Mouse (Mus musculus): ENCODE results near the gene Pnrc1. TPM values are rescaled to one million over a fixed set of nuclear protein-coding genes. Genes with fewer than 3 reads are reported as not detected.
"Not testable (repeated sequence)": the region's sequence is repeated elsewhere in the genome, so short reads cannot be mapped to it uniquely, and the experiment has no call there.

Gene Pnrc1
- polyA plus RNA-seq (2016; fragmentation: Nextera tagmentation; extraction: Ambion mirVana), result 42.6 and 49.5 TPM in 2 replicates

- no peaks in the 10 kb centered on the region for H3K9me3 ChIP-seq (replicated peaks)
- WGBS (ENCODE audit: insufficient replicate concordance), result 51% methylated on average over 3 of the region's 3 CpGs
- ATAC-seq, result no peak
- H3K36me3 ChIP-seq, result no peaks in the 10 kb centered on the region
- no peak within 1 kb of the TSS for H3K4me3 ChIP-seq
- H3K4me2 ChIP-seq, result no peak within 1 kb of the TSS
- no peak within 1 kb of the TSS for H3K9ac ChIP-seq
- H3K4me1 ChIP-seq, result peaks cover 4% of the 10 kb centered on the region; the same call in 1 of the 2 replicates
- no peak within 1 kb of the TSS for H3K27ac ChIP-seq
- H3K27me3 ChIP-seq (replicated peaks), result 0 out of 2 replicates have a peak, but pooled peaks cover 11% of the 10 kb centered on the region
Observed at GRCm38 (mm10) chr4:33290002-33290401, at the start of gene Pnrc1. Gene Pnrc1 (minus strand): TSS chr4:33290163.

GRCm38 (mm10) chr4:33337999-33338398, 48.0 kb upstream of the Pnrc1 start:
- Histone ChIP-seq H3K9ac (no peak overlapping the region), H3K27me3 (replicated peaks) (no peaks in the 10 kb centered on the region), H3K4me1 (peaks cover 11% of the 10 kb centered on the region), H3K9me3 (replicated peaks) (no peaks in the 10 kb centered on the region), H3K27ac (peak overlapping the region; percentile 79), H3K4me3 (no peak overlapping the region), H3K4me2 (no peak overlapping the region), H3K36me3 (peaks cover 76% of the 10 kb centered on the region)
- WGBS (ENCODE audit: insufficient replicate concordance), result 87% methylated on average over 1 of the region's 1 CpGs
- ATAC-seq, result peak; percentile 84

GRCm38 (mm10) chr4:33332956-33333455, 43.0 kb upstream of the Pnrc1 start:
- Histone ChIP-seq H3K4me2 (no peak overlapping the region), H3K4me3 (no peak overlapping the region), H3K27ac (no peak overlapping the region), H3K9me3 (replicated peaks) (no peaks in the 10 kb centered on the region), H3K9ac (no peak overlapping the region), H3K27me3 (replicated peaks) (no peaks in the 10 kb centered on the region), H3K4me1 (peaks cover 10% of the 10 kb centered on the region), H3K36me3 (peaks cover 76% of the 10 kb centered on the region)
- 93% methylated on average over 1 of the region's 1 CpGs for WGBS (ENCODE audit: insufficient replicate concordance)
- ATAC-seq, result no peak

GRCm38 (mm10) chr4:33331147-33331546, 41.2 kb upstream of the Pnrc1 start:
- Histone ChIP-seq H3K9me3 (replicated peaks) (no peaks in the 10 kb centered on the region), H3K9ac (no peak overlapping the region), H3K4me2 (no peak overlapping the region), H3K27ac (peak overlapping the region; percentile 37; the same call in 1 of the 2 replicates), H3K36me3 (peaks cover 78% of the 10 kb centered on the region), H3K27me3 (replicated peaks) (no peaks in the 10 kb centered on the region), H3K4me1 (peaks cover 6% of the 10 kb centered on the region), H3K4me3 (no peak overlapping the region)
- WGBS (ENCODE audit: insufficient replicate concordance), result 54% methylated on average over 4 of the region's 4 CpGs
- ATAC-seq, result no peak

GRCm38 (mm10) chr4:33315840-33316239, 25.9 kb upstream of the Pnrc1 start:
- ATAC-seq, result no peak
- no peak overlapping the region for H3K9ac ChIP-seq
- 62% methylated on average over 5 of the region's 5 CpGs for WGBS (ENCODE audit: insufficient replicate concordance)
- H3K27me3 ChIP-seq (replicated peaks), result no peaks in the 10 kb centered on the region
- H3K4me1 ChIP-seq, result peaks cover 37% of the 10 kb centered on the region
- H3K9me3 ChIP-seq (replicated peaks), result no peaks in the 10 kb centered on the region
- no peak overlapping the region for H3K27ac ChIP-seq
- H3K4me2 ChIP-seq, result no peak overlapping the region
- H3K36me3 ChIP-seq, result peaks cover 12% of the 10 kb centered on the region
- H3K4me3 ChIP-seq, result no peak overlapping the region

- not testable (repeated sequence) for H3K9ac ChIP-seq; H3K4me3 ChIP-seq; H3K9me3 ChIP-seq (replicated peaks); H3K4me2 ChIP-seq; ATAC-seq; H3K27ac ChIP-seq; H3K36me3 ChIP-seq; H3K27me3 ChIP-seq (replicated peaks)
- WGBS (ENCODE audit: insufficient replicate concordance), result 92% methylated on average over 7 of the region's 8 CpGs
- peaks cover 44% of the 10 kb centered on the region for H3K4me1 ChIP-seq
Observed at GRCm38 (mm10) chr4:33314150-33314549, 24.2 kb upstream of the Pnrc1 start.

DNA sequence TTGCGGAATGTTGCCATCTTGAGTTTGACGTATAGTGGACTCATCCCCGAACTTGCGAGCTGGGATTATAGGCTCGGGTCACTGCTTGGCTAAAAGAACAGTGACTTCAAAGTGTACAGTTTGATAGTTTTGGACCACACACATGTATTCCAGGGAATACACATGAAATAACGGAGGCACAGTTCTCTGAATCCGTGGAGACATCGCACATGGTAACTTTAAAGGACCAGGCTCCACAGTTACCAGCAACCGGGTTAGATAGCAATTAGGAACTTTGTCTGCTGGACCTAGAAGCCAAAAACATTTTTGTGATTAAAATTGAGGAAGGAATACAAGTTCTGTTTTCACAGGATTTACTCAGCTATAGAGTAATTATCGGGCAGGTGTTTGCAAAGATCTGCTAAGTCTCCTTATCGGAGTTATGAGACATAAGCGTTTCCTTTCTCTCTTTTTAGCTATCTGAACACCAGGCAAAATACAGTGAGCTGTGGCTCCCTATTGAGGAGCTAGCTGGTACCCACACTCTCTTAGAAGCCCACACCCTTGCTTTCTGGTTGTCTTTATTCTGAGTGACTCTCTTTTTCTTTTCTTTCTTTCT, 21.0 kb upstream of the Pnrc1 start:
- peaks cover 35% of the 10 kb centered on the region for H3K4me1 ChIP-seq
- peak overlapping the region; percentile 90 for H3K9ac ChIP-seq
- H3K27ac ChIP-seq, result peak overlapping the region; percentile 78
- peak overlapping the region; percentile 99 for H3K4me3 ChIP-seq
- no peaks in the 10 kb centered on the region for H3K9me3 ChIP-seq (replicated peaks)
- H3K4me2 ChIP-seq, result peak overlapping the region; percentile 86
- H3K36me3 ChIP-seq, result 0 out of 2 replicates have a peak, but pooled peaks cover 6% of the 10 kb centered on the region
- H3K27me3 ChIP-seq (replicated peaks), result no peaks in the 10 kb centered on the region
- ATAC-seq, result no peak
- 7% methylated on average over 12 of the region's 12 CpGs for WGBS (ENCODE audit: insufficient replicate concordance)

DNA sequence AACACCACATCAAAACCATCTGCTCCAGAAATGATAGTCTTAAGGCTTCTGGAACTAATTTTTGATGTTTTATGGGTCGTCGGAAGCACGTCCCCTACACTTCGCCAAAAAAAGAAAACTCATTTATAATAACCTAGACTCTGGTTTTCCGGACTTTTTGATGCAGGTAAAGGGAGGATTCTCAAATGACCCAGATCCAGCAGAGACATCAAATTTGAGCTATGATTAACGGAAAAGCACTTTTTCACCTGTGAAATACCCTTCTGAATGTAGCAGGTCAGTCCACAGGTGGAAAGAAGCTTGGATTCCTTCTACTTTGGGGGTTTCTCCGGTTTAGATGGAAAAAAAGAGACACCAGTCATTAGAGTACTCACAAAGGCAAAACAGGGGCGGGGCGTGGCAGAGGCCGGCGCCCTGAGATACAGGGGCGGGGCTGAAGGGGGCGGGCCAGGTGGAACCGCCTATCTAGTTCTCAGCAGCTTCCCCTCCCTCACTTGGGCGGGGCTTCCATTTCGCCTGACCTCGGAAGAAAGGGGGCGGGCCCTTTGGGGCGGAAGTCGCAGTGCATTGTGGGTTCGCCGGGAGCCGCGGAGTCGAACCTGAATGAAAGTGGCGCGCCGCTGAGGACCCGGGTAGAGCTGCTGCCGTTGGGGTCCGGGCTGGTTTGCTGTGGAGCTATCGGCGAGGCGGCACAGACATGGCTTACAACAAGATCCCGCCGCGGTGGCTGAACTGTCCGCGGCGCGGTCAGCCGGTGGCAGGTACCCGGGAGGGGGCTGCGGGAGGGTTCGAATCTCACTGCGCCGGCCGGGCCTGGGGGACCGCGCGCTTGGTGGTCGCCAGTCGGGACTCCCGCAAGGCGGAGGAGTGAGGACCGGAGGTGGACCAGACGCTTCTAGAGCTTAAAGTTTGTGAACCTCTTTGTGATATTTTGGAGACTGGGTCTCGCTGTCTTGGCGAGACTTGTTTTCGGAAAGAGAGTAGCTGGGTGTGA, 20.1 kb upstream of the Pnrc1 start, which contains the start of gene Rngtt:
Rngtt (plus strand) TSS at position 548 of the 994 bp plus-strand sequence.
- H3K4me1 ChIP-seq, result peaks cover 32% of the 10 kb centered on the region
- WGBS (ENCODE audit: insufficient replicate concordance), result 3% methylated on average over 60 of the region's 60 CpGs
- peak within 1 kb of the TSS; percentile 78 for H3K27ac ChIP-seq
- peak; percentile 93 for ATAC-seq
- H3K4me3 ChIP-seq, result peak within 1 kb of the TSS; percentile 99
- 0 out of 2 replicates have a peak, but pooled peaks cover 6% of the 10 kb centered on the region for H3K36me3 ChIP-seq
- no peaks in the 10 kb centered on the region for H3K27me3 ChIP-seq (replicated peaks)
- H3K9ac ChIP-seq, result peak within 1 kb of the TSS; percentile 90
- H3K4me2 ChIP-seq, result peak within 1 kb of the TSS; percentile 86
- H3K9me3 ChIP-seq (replicated peaks), result no peaks in the 10 kb centered on the region

- no peak for ATAC-seq
- Histone ChIP-seq H3K27ac (no peak overlapping the region), H3K27me3 (replicated peaks) (no peaks in the 10 kb centered on the region), H3K9ac (no peak overlapping the region), H3K4me2 (no peak overlapping the region), H3K4me3 (no peak overlapping the region), H3K4me1 (peaks cover 23% of the 10 kb centered on the region), H3K9me3 (replicated peaks) (no peaks in the 10 kb centered on the region), H3K36me3 (0 out of 2 replicates have a peak, but pooled peaks cover under 1% of the 10 kb centered on the region)
- WGBS (ENCODE audit: insufficient replicate concordance), result 58% methylated on average over 4 of the region's 4 CpGs
Observed at GRCm38 (mm10) chr4:33307146-33307545, 17.2 kb upstream of the Pnrc1 start.

DNA sequence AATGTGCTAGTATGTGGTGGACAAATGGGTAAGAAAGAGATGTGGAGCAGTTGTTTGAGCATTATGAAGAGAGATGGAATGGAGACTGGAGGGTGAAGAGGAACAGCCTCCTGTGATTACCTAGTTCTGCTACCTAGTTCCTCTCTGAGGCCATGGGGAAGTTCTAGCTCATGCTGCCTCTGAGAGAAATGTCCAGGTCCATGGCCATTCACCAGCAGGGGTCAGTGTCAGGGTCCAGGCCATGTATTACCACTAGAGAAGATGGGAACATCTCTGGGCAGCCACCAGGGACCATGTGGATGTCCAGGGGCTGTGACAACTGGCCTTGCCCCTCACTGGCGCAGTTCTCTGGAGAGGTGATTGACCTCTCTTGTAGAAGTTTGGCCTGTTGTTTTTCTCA, 13.1 kb upstream of the Pnrc1 start:
- H3K9ac ChIP-seq, result no peak overlapping the region
- no peak overlapping the region for H3K27ac ChIP-seq

DNA sequence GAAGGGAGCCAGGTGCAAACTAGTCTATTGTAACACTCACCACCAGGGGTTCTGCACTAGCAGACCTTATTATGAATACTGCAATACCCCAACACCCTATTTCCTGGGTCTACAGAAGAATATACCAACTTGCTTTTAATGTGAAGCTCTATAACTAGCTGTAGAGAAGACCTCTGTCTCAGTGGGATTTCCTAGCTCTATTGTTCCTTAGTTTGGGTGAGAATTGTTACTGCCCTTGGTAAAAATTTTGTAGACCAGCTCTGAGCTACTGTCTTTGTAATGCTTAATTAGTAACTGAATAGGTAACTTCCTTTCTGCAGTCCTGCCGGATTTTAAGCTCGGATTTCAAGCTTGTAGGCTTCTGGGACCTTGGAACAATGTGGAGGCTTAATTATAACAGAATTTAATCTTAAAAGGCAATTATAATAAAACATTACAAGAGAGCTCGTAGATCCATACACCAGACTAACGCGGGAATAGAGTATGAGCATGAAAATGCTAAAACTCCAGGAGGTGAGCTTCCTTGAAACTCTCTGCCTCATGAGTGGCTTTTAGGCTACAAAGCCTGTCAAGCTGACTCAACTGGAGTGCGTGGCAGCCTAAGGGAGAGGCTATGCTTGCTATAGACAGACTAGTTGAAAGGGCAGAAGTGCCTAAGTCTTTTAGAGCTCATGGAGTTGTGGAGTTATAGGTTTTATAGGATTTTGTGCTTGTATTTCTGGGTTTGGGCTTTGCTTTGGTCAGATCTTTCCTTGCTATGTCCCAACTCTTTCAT, 11.1 kb upstream of the Pnrc1 start:
- H3K4me3 ChIP-seq; H3K27ac ChIP-seq; H3K27me3 ChIP-seq (replicated peaks); H3K4me2 ChIP-seq; H3K36me3 ChIP-seq; H3K9ac ChIP-seq; H3K9me3 ChIP-seq (replicated peaks); ATAC-seq; H3K4me1 ChIP-seq: not testable (repeated sequence)
- 76% methylated on average over 6 of the region's 6 CpGs for WGBS (ENCODE audit: insufficient replicate concordance)

More for the DNA sequence above, 13.1 kb upstream of the Pnrc1 start:
- Histone ChIP-seq H3K4me1 (no peaks in the 10 kb centered on the region), H3K36me3 (no peaks in the 10 kb centered on the region), H3K4me3 (no peak overlapping the region), H3K9me3 (replicated peaks) (0 out of 2 replicates have a peak, but pooled peaks cover 5% of the 10 kb centered on the region), H3K27me3 (replicated peaks) (no peaks in the 10 kb centered on the region), H3K4me2 (no peak overlapping the region)
- ATAC-seq, result no peak
- 76% methylated on average over 1 of the region's 1 CpGs for WGBS (ENCODE audit: insufficient replicate concordance)
